Mouse (Mus musculus) heart, postnatal 25 days (tissue): ENCODE data around the gene Dmrtc2. TPM values are rescaled to one million over a fixed set of nuclear protein-coding genes. Genes with fewer than 3 reads are reported as not detected.
"Not testable (repeated sequence)": the region's sequence is repeated elsewhere in the genome, so short reads cannot be mapped to it uniquely, and the experiment has no call there.

Source experiments
- DNase-seq: peaks from one replicate; pipeline ENCODE4 v3.0.0; 2022; ENCODE audit warnings: low spot score
- intact Hi-C: fragments of 180-260 bp; cut with DNase I; formaldehyde crosslinking; loops from one replicate; pipeline ENCODE4 v1.15.1; 2025
- total RNA-seq, 2 experiments: library from RNA; stranded (reverse); gene quantifications; 2 replicates each; pipeline ENCODE4 v1.2.3; 2021

Gene Dmrtc2
- total RNA-seq = not detected

DNA sequence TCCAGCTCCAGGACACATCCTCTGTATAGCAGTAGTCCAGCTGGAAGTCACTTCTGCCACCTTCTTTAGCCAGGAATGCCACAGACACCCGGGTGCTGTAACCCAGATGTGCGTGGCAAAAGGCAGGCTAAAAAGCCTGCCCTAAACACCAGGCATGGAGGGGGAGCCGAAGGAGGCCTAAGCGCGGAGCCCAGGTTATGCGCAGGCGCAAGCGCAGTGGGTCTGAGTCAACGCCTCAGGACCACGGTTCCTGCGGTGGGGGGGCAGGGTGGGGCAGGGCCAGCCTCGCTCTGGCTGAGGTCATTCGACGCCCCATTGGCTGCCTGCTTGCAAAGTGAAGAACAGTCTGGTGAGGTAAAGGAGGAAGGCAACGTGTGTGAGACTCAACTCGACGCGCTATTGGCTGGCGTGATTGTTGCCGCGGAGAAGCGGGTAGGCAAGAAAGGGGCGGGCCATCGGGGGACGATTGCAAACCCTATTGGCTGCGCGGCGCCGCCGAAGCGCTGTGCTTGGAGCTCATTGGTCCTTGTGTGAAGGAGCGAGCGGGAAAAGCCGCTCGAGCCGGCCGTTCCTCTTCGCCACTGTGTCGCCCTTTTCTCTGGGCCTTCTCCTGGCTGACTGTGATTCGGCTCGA lies at the start of gene Dmrtc2, which contains the start of gene Lypd4:
Dmrtc2 (plus strand) TSS at position 526 of the 634 bp plus-strand sequence.
Lypd4 (minus strand) TSS at position 410 of the 634 bp plus-strand sequence.
- intact Hi-C loops = no loop called here
- DNase-seq = no peak

- intact Hi-C loops = no loop called here
- DNase-seq = no peak
Measured at GRCm38 (mm10) chr7:24824452-24824851, 45.4 kb upstream of the Dmrtc2 start.

DNA sequence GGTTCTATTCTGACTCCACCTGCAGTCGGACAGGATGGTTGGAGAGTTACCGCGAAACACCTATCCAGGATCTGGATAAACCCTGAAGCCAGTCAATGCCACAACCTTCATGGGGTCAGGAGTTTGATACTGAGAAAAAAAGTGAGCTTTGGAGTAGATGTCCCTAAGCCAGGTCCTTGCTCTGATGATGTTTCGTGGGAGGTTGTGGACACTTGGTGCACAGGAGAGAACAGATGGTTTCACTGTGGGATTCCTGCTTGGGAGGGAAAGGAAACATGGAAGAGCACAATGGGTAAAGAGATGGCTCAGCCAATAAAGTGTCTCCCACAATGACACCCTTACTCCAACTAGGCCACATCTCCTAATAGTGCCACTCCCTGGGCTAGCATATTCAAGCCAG lies 42.7 kb upstream of the Dmrtc2 start:
- intact Hi-C loops = no loop called here
- no peak for DNase-seq

DNA sequence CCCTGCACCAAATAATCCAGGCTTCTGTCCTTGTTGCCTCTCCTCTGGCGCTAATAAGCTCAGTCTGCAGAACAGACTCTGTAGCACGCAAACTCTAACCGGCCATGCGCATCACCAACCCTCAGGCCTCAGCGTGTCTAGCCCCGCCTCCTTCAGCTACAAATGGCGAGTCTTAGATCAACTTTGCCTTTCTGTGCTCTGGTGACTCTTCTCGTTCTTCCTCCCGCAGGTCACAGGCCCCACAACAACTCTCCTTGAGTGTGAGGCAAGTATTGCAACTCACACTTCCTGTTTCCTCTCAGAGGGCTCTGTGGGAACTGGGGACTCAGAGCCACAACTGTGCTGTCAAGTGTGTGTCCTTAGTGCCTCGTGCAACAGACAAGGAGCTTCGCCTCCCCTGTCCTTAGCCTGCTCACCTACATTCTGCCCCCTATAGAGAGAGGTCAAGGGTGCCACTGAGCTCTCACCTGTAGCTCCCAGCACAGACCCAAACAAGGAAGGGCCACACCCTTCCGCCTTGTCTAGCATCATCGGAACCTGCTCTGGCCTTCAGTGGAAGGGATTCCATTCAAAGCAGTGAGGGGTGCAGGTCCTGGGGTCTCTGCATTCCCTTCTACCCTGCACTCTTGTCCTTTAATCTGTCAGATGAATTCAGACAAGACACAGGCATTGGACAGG lies 31.0 kb upstream of the Dmrtc2 start:
- intact Hi-C loops = loop anchor here (5.0 kb wide), 1 partner anchor 738 kb away; no protein-coding TSS in a partner anchor
- not testable (repeated sequence) for DNase-seq

DNA sequence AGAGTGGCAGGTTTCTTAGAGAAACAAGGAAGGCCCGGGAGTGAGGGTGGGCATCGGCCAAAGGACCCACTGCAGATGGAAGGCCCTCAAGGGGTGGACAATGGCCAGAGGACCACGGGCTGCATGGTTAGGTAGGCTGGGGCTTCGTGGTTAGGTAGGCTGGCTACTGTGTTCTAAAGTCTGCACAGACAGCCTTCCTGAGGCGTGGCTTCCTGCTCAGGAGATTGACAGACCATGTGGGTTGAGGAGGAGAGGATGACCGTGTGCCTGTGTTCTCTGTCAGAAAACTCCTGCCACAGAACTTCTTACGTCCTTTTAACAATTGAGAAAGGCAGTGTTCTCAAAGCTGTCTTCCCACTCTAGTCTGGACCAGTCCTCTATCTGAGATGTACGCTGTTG lies 30.4 kb upstream of the Dmrtc2 start:
- no peak for DNase-seq
- intact Hi-C loops = loop anchor here (5.0 kb wide), 1 partner anchor 738 kb away; no protein-coding TSS in a partner anchor

DNA sequence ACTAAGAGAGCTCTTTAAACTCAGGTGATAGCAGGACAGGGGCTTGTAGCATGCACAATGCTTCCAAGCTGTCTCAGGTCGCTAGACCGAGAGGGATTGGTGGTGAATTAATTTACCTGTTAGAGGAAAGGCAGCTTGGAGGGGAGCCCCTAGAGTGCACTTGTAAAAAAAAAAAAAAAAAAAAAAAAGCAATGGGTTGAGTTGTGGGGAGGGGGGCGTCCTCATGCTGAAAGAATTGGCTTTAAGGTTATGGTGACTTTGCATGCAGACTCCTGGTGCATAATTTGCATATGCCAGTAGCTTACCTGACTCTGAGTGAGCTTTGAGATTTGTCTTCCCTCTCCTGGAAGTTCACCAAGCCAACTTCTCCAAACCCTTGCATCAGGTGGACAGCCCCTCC lies 29.5 kb upstream of the Dmrtc2 start:
- intact Hi-C loops = no loop called here
- no peak for DNase-seq

DNA sequence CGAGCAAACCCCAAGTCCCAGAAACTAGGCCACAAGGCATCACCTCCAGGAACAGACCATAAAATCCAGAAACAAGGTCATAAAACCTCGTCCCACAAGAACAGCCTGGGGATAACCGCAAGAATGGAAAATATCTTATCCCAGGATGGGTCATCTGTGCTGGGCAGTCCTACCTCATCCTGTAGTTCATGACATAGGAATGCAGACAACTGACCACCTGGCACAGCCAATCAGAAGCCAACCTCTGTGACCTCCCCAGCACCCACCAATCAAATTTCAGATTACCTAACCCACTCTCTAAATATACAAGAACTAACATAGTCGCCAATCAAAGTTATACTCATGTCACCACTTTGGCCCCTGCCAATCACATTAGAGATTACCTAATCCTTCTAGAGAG lies 28.8 kb upstream of the Dmrtc2 start:
- DNase-seq = no peak
- intact Hi-C loops = no loop called here

GRCm38 (mm10) chr7:24844144-24844543 lies 25.7 kb upstream of the Dmrtc2 start:
- no peak for DNase-seq
- intact Hi-C loops = no loop called here

GRCm38 (mm10) chr7:24845181-24845580 lies 24.7 kb upstream of the Dmrtc2 start:
- intact Hi-C loops = no loop called here
- DNase-seq = no peak

DNA sequence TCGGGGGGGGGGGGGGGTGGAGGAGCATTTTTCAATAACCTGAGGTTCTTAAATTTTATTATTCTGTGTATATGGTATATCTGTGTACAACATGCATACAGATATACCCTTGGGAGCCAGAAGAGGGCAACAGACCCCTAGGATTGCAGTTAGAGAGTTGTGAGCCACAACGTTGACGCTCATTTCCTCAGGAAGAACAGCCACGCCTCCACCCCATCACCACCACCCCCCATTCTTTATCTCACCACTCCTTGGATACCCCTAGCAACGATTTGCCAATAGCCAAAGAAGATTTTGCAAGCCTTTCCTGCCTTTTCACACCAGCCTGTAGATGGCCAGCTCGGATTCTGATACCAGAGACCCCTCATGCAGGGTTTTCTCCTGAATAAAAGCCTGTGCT lies 24.1 kb upstream of the Dmrtc2 start:
- intact Hi-C loops = no loop called here
- no peak for DNase-seq

- intact Hi-C loops, DNase-seq: not testable (repeated sequence)
Measured at GRCm38 (mm10) chr7:24846576-24846975, 23.3 kb upstream of the Dmrtc2 start.

- intact Hi-C loops = no loop called here
- no peak for DNase-seq
Measured at GRCm38 (mm10) chr7:24850162-24850561, 19.7 kb upstream of the Dmrtc2 start.

GRCm38 (mm10) chr7:24850899-24851303 lies 19.0 kb upstream of the Dmrtc2 start:
- no peak for DNase-seq
- intact Hi-C loops = no loop called here

- intact Hi-C loops = no loop called here
Measured at GRCm38 (mm10) chr7:24851596-24852325, 18.1 kb upstream of the Dmrtc2 start.

GRCm38 (mm10) chr7:24852557-24853232 lies 17.2 kb upstream of the Dmrtc2 start:
- intact Hi-C loops = no loop called here
- no peak for DNase-seq

More at GRCm38 (mm10) chr7:24851596-24852325, 18.1 kb upstream of the Dmrtc2 start:
- no peak for DNase-seq

- intact Hi-C loops = no loop called here
- no peak for DNase-seq
Measured at GRCm38 (mm10) chr7:24853233-24853563, 16.7 kb upstream of the Dmrtc2 start.

- no peak for DNase-seq
- intact Hi-C loops = no loop called here
Measured at GRCm38 (mm10) chr7:24853695-24854094, 16.2 kb upstream of the Dmrtc2 start.

- DNase-seq = no peak
- intact Hi-C loops = no loop called here
Measured at GRCm38 (mm10) chr7:24856460-24857120, 13.3 kb upstream of the Dmrtc2 start.

- no peak for DNase-seq
- intact Hi-C loops = no loop called here
Measured at GRCm38 (mm10) chr7:24859234-24859633, 10.6 kb upstream of the Dmrtc2 start.

DNA sequence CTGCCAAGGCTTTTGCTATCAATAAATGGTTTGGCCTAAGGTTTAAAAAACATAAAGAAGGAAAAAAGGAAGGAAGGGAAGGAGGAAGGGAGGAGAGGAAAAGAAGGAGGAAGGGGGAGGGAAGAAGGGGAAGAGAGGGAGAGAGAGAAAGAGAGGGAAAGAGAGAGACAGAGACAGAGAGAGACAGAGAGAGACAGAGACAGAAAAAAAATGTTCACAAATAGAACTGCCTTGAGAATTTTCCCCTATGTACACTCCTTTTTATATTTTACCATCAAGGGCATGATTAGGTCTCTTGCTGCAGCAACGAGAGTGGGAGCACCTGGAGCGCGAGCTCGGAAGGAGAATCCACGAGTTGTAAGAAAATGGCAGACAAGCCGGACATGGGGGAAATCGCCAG lies 7.9 kb upstream of the Dmrtc2 start, which contains the start of gene Gm9844:
Gm9844 (plus strand) TSS at position 301 of the 400 bp plus-strand sequence.
- no peak for DNase-seq
- intact Hi-C loops = no loop called here
